Mouse (Mus musculus): Measurements from ENCODE around the gene Rhbdl1. TPM values are rescaled to one million over a fixed set of nuclear protein-coding genes. Genes with fewer than 3 reads are reported as not detected.

The Rhbdl1 gene
- polyA plus RNA-seq, 1 experiment from 2014 or later: 0.35 TPM

- under 1% methylated on average over 34 of the region's 35 CpGs for WGBS (ENCODE audit: insufficient replicate concordance)
- Histone ChIP-seq H3K4me3 (ENCODE audit: low read depth, low read length) (peak within 1 kb of the TSS; percentile 89), H3K36me3 (replicated peaks; ENCODE audit: insufficient read depth, low read length) (no peaks in the 10 kb centered on the region), H3K4me1 (ENCODE audit: insufficient read depth) (peaks cover 22% of the 10 kb centered on the region), H3K9me3 (ENCODE audit: low read length) (no peaks in the 10 kb centered on the region), H3K27ac (ENCODE audit: low read depth) (no peak within 1 kb of the TSS), H3K4me2 (ENCODE audit: low read depth, low read length) (peak within 1 kb of the TSS; percentile 98), H3K27me3 (ENCODE audit: insufficient read depth, low read length) (0 out of 2 replicates have a peak, but pooled peaks cover 4% of the 10 kb centered on the region), H3K9ac (replicated peaks) (peak within 1 kb of the TSS; percentile 72)
- TF ChIP-seq EP300 (IDR thresholded peaks at IDR 0.05; ENCODE audit: low read depth) (no peak), CTCF (IDR thresholded peaks at IDR 0.05; ENCODE audit: low read depth) (no peak)
- peak; percentile 91 for DNase-seq
- ATAC-seq: peak; percentile 67
Measured at GRCm38 (mm10) chr17:25796951-25797369, 40.1 kb downstream of the Rhbdl1 start, which contains the start of gene Metrn. Gene Metrn, minus strand, starts transcription at chr17:25797136.

- DNase-seq (no peak), ATAC-seq (peak; percentile 1; the same call in 1 of the 2 replicates)
- 0 out of 2 replicates have a peak, but pooled peaks cover 1% of the 10 kb centered on the region for H3K27me3 ChIP-seq (ENCODE audit: insufficient read depth, low read length)
- under 1% methylated on average over 37 of the region's 37 CpGs for WGBS (ENCODE audit: insufficient replicate concordance)
- TF ChIP-seq CTCF (IDR thresholded peaks at IDR 0.05; ENCODE audit: low read depth) (no peak), EP300 (IDR thresholded peaks at IDR 0.05; ENCODE audit: low read depth) (no peak)
- no peaks in the 10 kb centered on the region for H3K36me3 ChIP-seq (replicated peaks; ENCODE audit: insufficient read depth, low read length)
- peaks cover 25% of the 10 kb centered on the region for H3K4me1 ChIP-seq (ENCODE audit: insufficient read depth)
- H3K9me3 ChIP-seq (ENCODE audit: low read length): no peaks in the 10 kb centered on the region
- H3K4me2 ChIP-seq (ENCODE audit: low read depth, low read length): peak overlapping the region; percentile 98
- no peak overlapping the region for H3K27ac ChIP-seq (ENCODE audit: low read depth)
- peak overlapping the region; percentile 89 for H3K4me3 ChIP-seq (ENCODE audit: low read depth, low read length)
- peak overlapping the region; percentile 72 for H3K9ac ChIP-seq (replicated peaks)
Measured at GRCm38 (mm10) chr17:25796211-25796771, 40.8 kb downstream of the Rhbdl1 start.

- peak within 1 kb of the TSS; percentile 98 for H3K4me2 ChIP-seq (ENCODE audit: low read depth, low read length)
- peak within 1 kb of the TSS; percentile 72 for H3K9ac ChIP-seq (replicated peaks)
- H3K27ac ChIP-seq (ENCODE audit: low read depth): no peak within 1 kb of the TSS
- TF ChIP-seq CTCF (IDR thresholded peaks at IDR 0.05; ENCODE audit: low read depth): no peak
- TF ChIP-seq EP300 (IDR thresholded peaks at IDR 0.05; ENCODE audit: low read depth): no peak
- H3K9me3 ChIP-seq (ENCODE audit: low read length): no peaks in the 10 kb centered on the region
- WGBS (ENCODE audit: insufficient replicate concordance): 46% methylated on average over 6 of the region's 6 CpGs
- H3K4me1 ChIP-seq (ENCODE audit: insufficient read depth): peaks cover 27% of the 10 kb centered on the region
- peak within 1 kb of the TSS; percentile 89 for H3K4me3 ChIP-seq (ENCODE audit: low read depth, low read length)
- ATAC-seq (no peak), DNase-seq (no peak)
- no peaks in the 10 kb centered on the region for H3K27me3 ChIP-seq (ENCODE audit: insufficient read depth, low read length)
- no peaks in the 10 kb centered on the region for H3K36me3 ChIP-seq (replicated peaks; ENCODE audit: insufficient read depth, low read length)
Measured at GRCm38 (mm10) chr17:25795609-25796092, 41.4 kb downstream of the Rhbdl1 start, which contains the start of gene AC134908.4. Gene AC134908.4, minus strand, starts transcription at chr17:25795659.

GRCm38 (mm10) chr17:25794998-25795397 is 42.1 kb downstream of the Rhbdl1 start:
- Histone ChIP-seq H3K4me2 (ENCODE audit: low read depth, low read length) (no peak overlapping the region), H3K27ac (ENCODE audit: low read depth) (no peak overlapping the region), H3K36me3 (replicated peaks; ENCODE audit: insufficient read depth, low read length) (no peaks in the 10 kb centered on the region), H3K4me1 (ENCODE audit: insufficient read depth) (peaks cover 27% of the 10 kb centered on the region), H3K27me3 (ENCODE audit: insufficient read depth, low read length) (no peaks in the 10 kb centered on the region), H3K9me3 (ENCODE audit: low read length) (no peaks in the 10 kb centered on the region), H3K4me3 (ENCODE audit: low read depth, low read length) (no peak overlapping the region), H3K9ac (replicated peaks) (no peak overlapping the region)
- TF ChIP-seq CTCF (IDR thresholded peaks at IDR 0.05; ENCODE audit: low read depth): no peak
- TF ChIP-seq EP300 (IDR thresholded peaks at IDR 0.05; ENCODE audit: low read depth): no peak
- no peak for ATAC-seq
- 86% methylated on average over 17 of the region's 17 CpGs for WGBS (ENCODE audit: insufficient replicate concordance)
- no peak for DNase-seq

- Histone ChIP-seq H3K36me3 (replicated peaks; ENCODE audit: insufficient read depth, low read length) (peaks cover 4% of the 10 kb centered on the region; the same call in 1 of the 2 replicates), H3K27ac (ENCODE audit: low read depth) (no peak overlapping the region), H3K9ac (replicated peaks) (no peak overlapping the region), H3K4me2 (ENCODE audit: low read depth, low read length) (no peak overlapping the region), H3K4me3 (ENCODE audit: low read depth, low read length) (no peak overlapping the region), H3K4me1 (ENCODE audit: insufficient read depth) (peaks cover 27% of the 10 kb centered on the region), H3K27me3 (ENCODE audit: insufficient read depth, low read length) (no peaks in the 10 kb centered on the region), H3K9me3 (ENCODE audit: low read length) (no peaks in the 10 kb centered on the region)
- DNase-seq: no peak
- TF ChIP-seq CTCF (IDR thresholded peaks at IDR 0.05; ENCODE audit: low read depth): no peak
- TF ChIP-seq EP300 (IDR thresholded peaks at IDR 0.05; ENCODE audit: low read depth): no peak
- ATAC-seq: no peak
- WGBS (ENCODE audit: insufficient replicate concordance): 82% methylated on average over 13 of the region's 13 CpGs
Measured at GRCm38 (mm10) chr17:25794197-25794596, 42.9 kb downstream of the Rhbdl1 start.

GRCm38 (mm10) chr17:25792615-25793014 is 44.5 kb downstream of the Rhbdl1 start, which contains the start of gene Fam173a:
Gene Fam173a, minus strand, starts transcription at chr17:25792901.
- WGBS (ENCODE audit: insufficient replicate concordance): 3% methylated on average over 14 of the region's 14 CpGs
- H3K27ac ChIP-seq (ENCODE audit: low read depth): peak within 1 kb of the TSS; percentile 88
- H3K4me3 ChIP-seq (ENCODE audit: low read depth, low read length): peak within 1 kb of the TSS; percentile 79
- H3K36me3 ChIP-seq (replicated peaks; ENCODE audit: insufficient read depth, low read length): peaks cover 4% of the 10 kb centered on the region; the same call in 1 of the 2 replicates
- ATAC-seq (peak; percentile 75), DNase-seq (peak; percentile 83)
- TF ChIP-seq EP300 (IDR thresholded peaks at IDR 0.05; ENCODE audit: low read depth): no peak
- no peaks in the 10 kb centered on the region for H3K9me3 ChIP-seq (ENCODE audit: low read length)
- H3K4me1 ChIP-seq (ENCODE audit: insufficient read depth): peaks cover 27% of the 10 kb centered on the region
- peak within 1 kb of the TSS; percentile 98 for H3K4me2 ChIP-seq (ENCODE audit: low read depth, low read length)
- no peaks in the 10 kb centered on the region for H3K27me3 ChIP-seq (ENCODE audit: insufficient read depth, low read length)
- H3K9ac ChIP-seq (replicated peaks): peak within 1 kb of the TSS; percentile 77
